Mouse (Mus musculus): ENCODE measurements around the gene Slc35f1. TPM values are rescaled to one million over a fixed set of nuclear protein-coding genes. Genes with fewer than 3 reads are reported as not detected.

Slc35f1 gene
- polyA plus RNA-seq, 1 experiment from 2014 or later = 0.05 TPM

DNA sequence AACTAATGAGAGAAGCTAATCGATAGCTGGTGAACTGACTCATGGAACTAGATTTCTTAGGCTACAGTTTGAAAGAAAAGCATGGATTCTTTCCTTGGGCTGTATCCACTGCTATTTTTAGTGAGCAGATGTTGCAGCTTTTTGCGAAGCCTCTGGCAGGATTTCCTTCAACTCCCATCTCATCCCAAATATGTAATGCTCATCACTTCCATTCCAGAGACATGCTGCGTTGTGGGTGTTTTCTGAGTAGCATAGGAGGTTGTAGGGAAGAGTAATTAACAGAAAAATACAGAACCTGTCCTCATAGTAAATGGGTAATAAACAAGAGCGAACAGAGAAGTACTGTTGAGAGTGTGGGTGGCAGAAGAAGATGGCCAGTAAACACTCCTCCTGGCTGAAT, 21.8 kb downstream of the Slc35f1 start:
- ATAC-seq (no peak), DNase-seq (ENCODE audit: low spot score) (no peak)
- Histone ChIP-seq H3K4me2 (replicated peaks; ENCODE audit: low read depth, low read length) (no peak overlapping the region), H3K36me3 (ENCODE audit: insufficient read depth, low read length) (no peaks in the 10 kb centered on the region), H3K9ac (replicated peaks; ENCODE audit: low read depth) (no peak overlapping the region), H3K4me3 (ENCODE audit: low read depth, low read length) (no peak overlapping the region), H3K27ac (ENCODE audit: low read length) (no peak overlapping the region), H3K4me1 (ENCODE audit: insufficient read depth, low read depth, low read length) (no peaks in the 10 kb centered on the region), H3K27me3 (replicated peaks; ENCODE audit: insufficient read depth, low read length) (no peaks in the 10 kb centered on the region), H3K9me3 (ENCODE audit: low read length) (no peaks in the 10 kb centered on the region)
- no peak for TF ChIP-seq CTCF (IDR thresholded peaks at IDR 0.05)
- TF ChIP-seq EP300 (IDR thresholded peaks at IDR 0.05) = no peak
- WGBS = 73% methylated on average over 4 of the region's 4 CpGs

DNA sequence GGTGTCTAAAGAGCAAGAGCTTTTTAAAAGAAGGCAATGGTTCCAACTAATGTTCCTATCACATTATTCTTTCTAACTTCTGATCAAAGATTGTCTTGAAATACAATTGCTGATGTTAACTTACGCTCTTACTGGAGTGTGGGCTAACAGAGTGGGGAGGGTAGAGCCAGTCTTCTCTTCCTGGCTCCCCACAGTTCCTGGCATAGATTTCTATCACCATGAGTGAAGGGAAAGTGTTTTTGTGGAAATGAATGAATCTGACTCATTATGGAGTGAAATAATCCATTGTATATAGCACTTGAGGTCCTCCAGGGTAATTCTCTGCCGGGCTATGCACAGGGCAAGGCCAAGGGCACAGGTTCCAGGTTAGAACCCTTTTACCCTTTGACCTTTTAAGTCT, 24.2 kb downstream of the Slc35f1 start:
- H3K9ac ChIP-seq (replicated peaks; ENCODE audit: low read depth) = no peak overlapping the region
- no peak for DNase-seq (ENCODE audit: low spot score)
- H3K4me3 ChIP-seq (ENCODE audit: low read depth, low read length) = no peak overlapping the region
- 66% methylated on average over 2 of the region's 2 CpGs for WGBS
- H3K4me2 ChIP-seq (replicated peaks; ENCODE audit: low read depth, low read length) = no peak overlapping the region
- no peaks in the 10 kb centered on the region for H3K36me3 ChIP-seq (ENCODE audit: insufficient read depth, low read length)
- TF ChIP-seq EP300 (IDR thresholded peaks at IDR 0.05) (no peak), CTCF (IDR thresholded peaks at IDR 0.05) (no peak)
- no peaks in the 10 kb centered on the region for H3K4me1 ChIP-seq (ENCODE audit: insufficient read depth, low read depth, low read length)
- H3K27ac ChIP-seq (ENCODE audit: low read length) = no peak overlapping the region
- H3K27me3 ChIP-seq (replicated peaks; ENCODE audit: insufficient read depth, low read length) = no peaks in the 10 kb centered on the region
- no peaks in the 10 kb centered on the region for H3K9me3 ChIP-seq (ENCODE audit: low read length)
- no peak for ATAC-seq

DNA sequence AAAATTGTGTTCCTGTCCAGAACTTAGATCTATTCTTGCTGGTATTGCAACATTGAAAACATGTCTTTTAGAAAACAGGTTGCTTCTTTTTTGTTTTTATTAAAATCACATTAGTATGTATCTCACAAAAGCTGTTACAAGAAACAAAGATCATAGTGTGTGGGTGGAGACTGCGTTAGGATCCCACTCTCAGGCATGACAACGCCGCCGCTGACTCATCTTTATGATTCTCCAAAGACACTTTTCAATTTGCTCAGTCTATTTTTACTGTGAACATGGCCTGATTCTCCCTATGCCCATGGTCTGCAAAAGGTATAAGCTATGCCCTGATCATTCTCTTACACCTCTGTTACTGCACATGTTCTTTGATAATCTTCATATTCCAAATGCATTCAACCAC, 24.8 kb downstream of the Slc35f1 start:
- Histone ChIP-seq H3K27ac (ENCODE audit: low read length) (no peak overlapping the region), H3K27me3 (replicated peaks; ENCODE audit: insufficient read depth, low read length) (no peaks in the 10 kb centered on the region), H3K4me3 (ENCODE audit: low read depth, low read length) (no peak overlapping the region), H3K4me1 (ENCODE audit: insufficient read depth, low read depth, low read length) (no peaks in the 10 kb centered on the region), H3K4me2 (replicated peaks; ENCODE audit: low read depth, low read length) (no peak overlapping the region), H3K9ac (replicated peaks; ENCODE audit: low read depth) (no peak overlapping the region), H3K36me3 (ENCODE audit: insufficient read depth, low read length) (no peaks in the 10 kb centered on the region), H3K9me3 (ENCODE audit: low read length) (no peaks in the 10 kb centered on the region)
- ATAC-seq (no peak), DNase-seq (ENCODE audit: low spot score) (no peak)
- TF ChIP-seq CTCF (IDR thresholded peaks at IDR 0.05) (no peak), EP300 (IDR thresholded peaks at IDR 0.05) (no peak)
- 95% methylated on average over 4 of the region's 4 CpGs for WGBS

DNA sequence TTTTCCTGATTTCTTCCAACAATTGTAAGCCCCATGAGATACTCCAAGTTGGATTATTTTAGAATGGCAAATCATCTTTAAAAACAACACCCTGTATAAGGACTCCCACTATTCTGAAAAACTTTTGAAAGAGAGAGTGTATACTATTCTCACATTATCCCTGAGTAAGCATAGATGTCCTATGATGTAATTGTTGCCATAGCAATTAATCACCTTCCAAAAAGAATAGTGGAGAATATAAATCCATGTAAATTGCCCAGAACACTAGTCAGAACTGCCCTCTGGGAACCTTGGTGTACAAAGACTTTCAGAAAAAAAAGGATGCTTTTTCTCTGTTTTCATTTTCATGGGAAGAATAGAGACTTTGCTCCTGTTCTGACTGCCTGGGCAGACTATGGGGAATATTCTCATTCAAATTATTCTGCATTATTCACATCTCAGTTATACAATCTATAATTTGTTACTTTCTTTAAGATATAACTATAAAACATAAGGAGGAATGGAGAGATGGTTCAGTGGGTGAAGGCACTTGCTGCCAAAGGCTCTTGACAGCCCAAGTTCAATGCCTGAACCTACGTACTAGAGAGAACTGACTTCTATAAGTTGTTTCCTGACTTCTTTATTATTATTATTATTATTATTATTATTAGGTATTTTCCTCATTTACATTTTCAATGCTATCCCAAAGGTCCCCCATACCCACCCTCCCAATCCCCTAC, 28.0 kb downstream of the Slc35f1 start:
- Histone ChIP-seq H3K4me3 (ENCODE audit: low read depth, low read length) (no peak overlapping the region), H3K9me3 (ENCODE audit: low read length) (no peaks in the 10 kb centered on the region), H3K27ac (ENCODE audit: low read length) (no peak overlapping the region), H3K27me3 (replicated peaks; ENCODE audit: insufficient read depth, low read length) (no peaks in the 10 kb centered on the region), H3K36me3 (ENCODE audit: insufficient read depth, low read length) (no peaks in the 10 kb centered on the region), H3K4me2 (replicated peaks; ENCODE audit: low read depth, low read length) (no peak overlapping the region), H3K4me1 (ENCODE audit: insufficient read depth, low read depth, low read length) (no peaks in the 10 kb centered on the region), H3K9ac (replicated peaks; ENCODE audit: low read depth) (no peak overlapping the region)
- TF ChIP-seq EP300 (IDR thresholded peaks at IDR 0.05) = no peak
- TF ChIP-seq CTCF (IDR thresholded peaks at IDR 0.05) = no peak
- no peak for ATAC-seq
- no peak for DNase-seq (ENCODE audit: low spot score)
- WGBS = 83% methylated on average over 1 of the region's 1 CpGs

DNA sequence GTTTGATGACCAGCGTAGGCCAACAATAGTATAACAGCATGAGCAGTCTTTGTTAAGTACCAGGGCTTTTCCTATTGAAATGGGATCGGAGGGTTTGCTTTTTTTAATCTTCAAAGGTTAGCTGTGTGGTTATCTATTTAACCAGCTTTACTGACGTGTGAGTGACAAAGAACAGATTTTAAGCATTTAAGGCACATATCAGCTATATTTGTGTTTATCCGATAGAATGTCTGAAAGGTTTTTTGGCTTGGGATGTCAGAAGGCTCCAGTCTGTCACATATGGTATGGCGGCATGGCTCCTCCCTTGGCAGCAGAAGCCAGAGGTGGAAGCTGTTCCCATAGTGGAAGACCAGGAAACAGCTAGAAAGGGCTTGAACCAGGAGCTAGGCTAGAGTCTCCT, 36.3 kb downstream of the Slc35f1 start:
- Histone ChIP-seq H3K27ac (ENCODE audit: low read length) (no peak overlapping the region), H3K4me1 (ENCODE audit: insufficient read depth, low read depth, low read length) (no peaks in the 10 kb centered on the region), H3K4me2 (replicated peaks; ENCODE audit: low read depth, low read length) (no peak overlapping the region), H3K36me3 (ENCODE audit: insufficient read depth, low read length) (no peaks in the 10 kb centered on the region), H3K9ac (replicated peaks; ENCODE audit: low read depth) (no peak overlapping the region), H3K9me3 (ENCODE audit: low read length) (no peaks in the 10 kb centered on the region), H3K27me3 (replicated peaks; ENCODE audit: insufficient read depth, low read length) (no peaks in the 10 kb centered on the region), H3K4me3 (ENCODE audit: low read depth, low read length) (no peak overlapping the region)
- no peak for TF ChIP-seq CTCF (IDR thresholded peaks at IDR 0.05)
- TF ChIP-seq EP300 (IDR thresholded peaks at IDR 0.05) = no peak
- no peak for ATAC-seq
- 53% methylated on average over 5 of the region's 5 CpGs for WGBS
- DNase-seq (ENCODE audit: low spot score) = no peak

DNA sequence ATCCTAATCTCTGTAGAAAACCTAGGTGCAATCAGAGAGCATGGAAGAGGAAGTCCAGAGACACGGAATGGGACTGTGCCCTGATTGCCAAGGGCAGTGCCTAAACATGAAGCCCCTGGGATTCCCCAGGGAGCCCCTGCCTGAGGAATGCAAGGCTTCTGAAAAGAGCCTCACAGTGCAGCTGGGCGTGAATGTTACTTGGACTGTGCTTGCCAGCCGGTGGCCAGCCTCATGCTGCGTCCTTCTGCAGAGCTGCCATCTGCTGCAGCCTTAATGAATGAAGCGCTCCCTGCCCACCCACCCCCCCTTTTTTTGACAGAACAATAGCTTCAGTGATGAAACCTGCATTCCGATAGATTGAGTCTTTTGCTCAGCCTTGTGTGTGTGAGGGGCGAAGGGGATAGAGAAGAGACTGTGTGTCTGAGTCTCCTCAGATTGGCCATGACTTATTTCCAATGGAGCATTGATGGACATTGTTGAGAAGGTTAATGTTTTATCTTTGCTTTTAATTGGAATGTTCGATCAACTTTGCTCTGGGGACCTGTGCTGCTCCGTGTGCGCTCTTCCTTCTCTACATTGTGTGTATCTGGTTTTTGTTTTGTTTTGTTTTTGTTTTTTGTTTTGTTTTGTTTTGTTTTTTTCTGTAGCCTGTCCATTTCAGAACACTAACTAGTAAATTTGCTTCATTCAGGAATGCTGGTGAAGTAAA, 52.5 kb downstream of the Slc35f1 start:
- Histone ChIP-seq H3K27me3 (replicated peaks; ENCODE audit: insufficient read depth, low read length) (no peaks in the 10 kb centered on the region), H3K4me3 (ENCODE audit: low read depth, low read length) (no peak overlapping the region), H3K27ac (ENCODE audit: low read length) (no peak overlapping the region), H3K9me3 (ENCODE audit: low read length) (no peaks in the 10 kb centered on the region), H3K9ac (replicated peaks; ENCODE audit: low read depth) (no peak overlapping the region), H3K4me2 (replicated peaks; ENCODE audit: low read depth, low read length) (no peak overlapping the region), H3K4me1 (ENCODE audit: insufficient read depth, low read depth, low read length) (no peaks in the 10 kb centered on the region), H3K36me3 (ENCODE audit: insufficient read depth, low read length) (no peaks in the 10 kb centered on the region)
- no peak for TF ChIP-seq EP300 (IDR thresholded peaks at IDR 0.05)
- no peak for TF ChIP-seq CTCF (IDR thresholded peaks at IDR 0.05)
- WGBS = 21% methylated on average over 10 of the region's 10 CpGs
- ATAC-seq = no peak
- no peak for DNase-seq (ENCODE audit: low spot score)
